Mouse (Mus musculus): Measurements from ENCODE around the gene Rps6kl1. TPM values are rescaled to one million over a fixed set of nuclear protein-coding genes. Genes with fewer than 3 reads are reported as not detected.

The Rps6kl1 gene
- polyA plus RNA-seq (2014; fragmentation: Illumina TruSeq; extraction: RNeasy Lipid Tissue Mini Kit (QIAGEN cat#74804); ENCODE audit: insufficient read depth, low read depth, low replicate concordance) = 0.41 TPM

DNA sequence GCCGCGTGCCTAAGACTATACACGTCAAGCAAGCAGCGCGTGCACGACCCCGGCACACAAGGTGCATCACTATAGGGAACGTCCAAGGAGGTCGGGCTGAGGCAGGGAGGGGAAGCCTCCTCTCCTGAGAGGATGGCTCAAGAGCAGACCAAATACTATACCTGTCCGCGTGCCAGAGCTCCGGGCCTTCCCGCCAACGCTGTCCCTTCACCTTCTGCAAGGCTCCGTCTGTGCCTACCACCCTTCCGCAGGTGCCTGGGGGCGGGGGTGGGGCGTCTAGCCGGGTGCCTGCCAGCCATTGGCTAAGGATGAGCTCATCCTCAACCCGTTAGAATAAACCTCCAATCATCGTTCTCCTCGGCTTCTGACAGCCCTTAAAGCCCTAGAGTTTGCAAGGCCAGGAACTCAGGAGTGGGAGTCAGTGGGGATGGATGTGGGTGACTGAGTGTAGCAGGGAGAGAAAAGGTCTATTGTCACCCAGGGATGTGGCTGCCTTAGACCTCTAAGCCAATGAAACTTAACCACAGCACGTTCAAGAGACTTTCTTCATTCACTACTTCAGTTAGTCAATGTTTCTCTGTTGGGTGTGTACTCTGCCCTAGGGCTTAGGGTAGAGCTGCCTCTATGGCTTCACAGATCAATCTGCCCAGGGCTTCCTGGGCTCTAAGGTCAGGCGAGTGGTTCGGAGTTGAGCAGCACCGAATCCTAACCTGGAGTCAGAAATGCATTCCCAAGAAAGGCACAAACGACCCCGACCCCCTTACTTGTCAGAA, at the start of gene Rps6kl1:
Gene Rps6kl1, minus strand, starts transcription at position 263 of the 773 bp plus-strand sequence.

DNA sequence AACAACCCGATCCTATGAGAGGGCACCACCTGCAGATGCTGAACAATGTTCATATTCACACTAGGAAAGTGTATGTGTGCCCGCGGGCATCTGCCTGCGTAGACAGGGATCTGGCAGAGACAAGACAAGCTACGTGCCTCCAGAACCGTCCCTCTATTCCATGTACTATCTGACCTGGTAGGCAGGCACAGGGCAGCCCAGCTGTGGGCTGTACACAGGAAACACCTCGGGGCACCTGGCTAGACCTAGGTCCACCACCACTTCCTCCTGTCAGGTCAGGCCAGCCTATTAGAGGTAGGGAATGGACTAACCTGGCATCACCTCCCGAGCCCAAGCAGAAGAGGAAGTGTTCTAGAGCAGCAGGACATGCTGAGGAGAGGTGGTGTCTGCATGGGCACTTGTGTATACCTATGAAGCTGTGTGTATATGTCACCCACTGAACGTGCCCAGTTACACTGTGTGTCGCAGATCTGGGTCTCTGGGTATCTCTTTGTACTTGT, 26.7 kb upstream of the Rps6kl1 start, which contains the start of gene Pgf:
Gene Pgf, minus strand, starts transcription at position 51 of the 500 bp plus-strand sequence.

DNA sequence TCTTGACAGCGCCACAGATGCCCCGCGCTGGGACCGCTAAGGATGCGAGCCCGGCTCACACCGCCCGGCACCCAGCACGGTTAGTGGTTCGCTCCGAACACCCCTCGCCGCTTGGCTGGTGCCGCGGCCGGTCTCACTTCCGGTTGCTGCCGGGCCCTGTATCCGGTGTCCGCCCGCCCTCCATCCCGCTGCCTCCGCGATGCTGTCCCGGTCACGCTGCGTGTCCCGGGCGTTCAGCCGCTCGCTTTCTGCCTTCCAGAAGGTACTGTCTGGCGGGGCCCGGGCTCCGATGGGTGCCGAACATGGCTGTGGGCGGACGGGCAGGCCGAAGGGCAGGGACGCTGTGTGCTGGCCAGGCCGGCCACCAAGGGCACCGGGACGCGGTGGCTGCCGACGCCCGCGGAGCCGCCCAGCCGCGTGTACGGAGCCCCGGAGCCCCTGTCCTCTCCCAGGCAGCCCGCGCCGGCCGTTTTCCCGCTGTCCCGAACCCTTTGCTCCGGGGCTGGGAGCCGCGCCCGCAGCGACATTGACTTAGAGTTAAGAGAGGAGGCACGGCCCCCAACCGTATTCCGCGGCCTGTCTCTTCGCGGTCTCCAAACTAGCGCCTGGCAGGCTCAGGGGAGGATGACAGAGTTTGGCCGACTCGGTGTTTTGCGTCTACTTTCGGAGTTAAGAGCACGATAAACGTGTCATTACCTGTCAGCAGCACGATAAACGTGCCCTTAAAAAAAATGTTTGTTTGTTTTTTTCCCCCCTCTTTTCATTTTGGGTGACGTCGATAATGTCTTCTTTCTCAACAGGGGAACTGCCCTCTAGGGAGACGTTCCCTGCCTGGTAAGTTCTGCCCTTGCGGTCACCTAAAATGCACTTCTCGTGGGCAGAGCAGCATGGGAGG, 40.1 kb downstream of the Rps6kl1 start, which contains the start of the genes Prox2 and Dlst:
Gene Prox2, minus strand, starts transcription at position 62 of the 895 bp plus-strand sequence.
Gene Dlst, plus strand, starts transcription at position 136 of the 895 bp plus-strand sequence.

Other genes starting within 250 kb of the Rps6kl1 start
- gene Fcf1, start 180.4 kb downstream of the Rps6kl1 start, polyA plus RNA-seq (2014; fragmentation: Illumina TruSeq; extraction: RNeasy Lipid Tissue Mini Kit (QIAGEN cat#74804); ENCODE audit: insufficient read depth, low read depth, low replicate concordance) = 88.6 TPM
- gene Arel1, start 180.4 kb downstream of the Rps6kl1 start, polyA plus RNA-seq (2014; fragmentation: Illumina TruSeq; extraction: RNeasy Lipid Tissue Mini Kit (QIAGEN cat#74804); ENCODE audit: insufficient read depth, low read depth, low replicate concordance) = 8.1 TPM
- gene Ylpm1, start 154.9 kb downstream of the Rps6kl1 start, polyA plus RNA-seq (2014; fragmentation: Illumina TruSeq; extraction: RNeasy Lipid Tissue Mini Kit (QIAGEN cat#74804); ENCODE audit: insufficient read depth, low read depth, low replicate concordance) = 16.3 TPM
- gene Prox2, start 40.5 kb downstream of the Rps6kl1 start, polyA plus RNA-seq (2014; fragmentation: Illumina TruSeq; extraction: RNeasy Lipid Tissue Mini Kit (QIAGEN cat#74804); ENCODE audit: insufficient read depth, low read depth, low replicate concordance) = 1.7 TPM
- 61.4 TPM for gene Dlst, start 40.4 kb downstream of the Rps6kl1 start, polyA plus RNA-seq (2014; fragmentation: Illumina TruSeq; extraction: RNeasy Lipid Tissue Mini Kit (QIAGEN cat#74804); ENCODE audit: insufficient read depth, low read depth, low replicate concordance)
- 5.2 TPM for gene Pgf, start 26.5 kb upstream of the Rps6kl1 start, polyA plus RNA-seq (2014; fragmentation: Illumina TruSeq; extraction: RNeasy Lipid Tissue Mini Kit (QIAGEN cat#74804); ENCODE audit: insufficient read depth, low read depth, low replicate concordance)
- gene Eif2b2, start 68.2 kb upstream of the Rps6kl1 start, polyA plus RNA-seq (2014; fragmentation: Illumina TruSeq; extraction: RNeasy Lipid Tissue Mini Kit (QIAGEN cat#74804); ENCODE audit: insufficient read depth, low read depth, low replicate concordance) = 43.1 TPM
- 6.7 TPM for gene Mlh3, start 119.3 kb upstream of the Rps6kl1 start, polyA plus RNA-seq (2014; fragmentation: Illumina TruSeq; extraction: RNeasy Lipid Tissue Mini Kit (QIAGEN cat#74804); ENCODE audit: insufficient read depth, low read depth, low replicate concordance)
- 41.0 TPM for gene Acyp1, start 137.2 kb upstream of the Rps6kl1 start, polyA plus RNA-seq (2014; fragmentation: Illumina TruSeq; extraction: RNeasy Lipid Tissue Mini Kit (QIAGEN cat#74804); ENCODE audit: insufficient read depth, low read depth, low replicate concordance)
- 2.2 TPM for gene Zc2hc1c, start 137.3 kb upstream of the Rps6kl1 start, polyA plus RNA-seq (2014; fragmentation: Illumina TruSeq; extraction: RNeasy Lipid Tissue Mini Kit (QIAGEN cat#74804); ENCODE audit: insufficient read depth, low read depth, low replicate concordance)
- gene Nek9, start 188.1 kb upstream of the Rps6kl1 start, polyA plus RNA-seq (2014; fragmentation: Illumina TruSeq; extraction: RNeasy Lipid Tissue Mini Kit (QIAGEN cat#74804); ENCODE audit: insufficient read depth, low read depth, low replicate concordance) = 33.6 TPM
- 156 TPM for gene Tmed10, start 223.6 kb upstream of the Rps6kl1 start, polyA plus RNA-seq (2014; fragmentation: Illumina TruSeq; extraction: RNeasy Lipid Tissue Mini Kit (QIAGEN cat#74804); ENCODE audit: insufficient read depth, low read depth, low replicate concordance)

Data from lung, adult 10 weeks (tissue).